Mouse (Mus musculus) limb, embryonic 12.5 days (tissue): ENCODE measurements around the gene Wipf2. TPM values are rescaled to one million over a fixed set of nuclear protein-coding genes. Genes with fewer than 3 reads are reported as not detected.
A peak's percentile ranks its signal among the peaks of the same experiment; 100 is the strongest.
"Not testable (repeated sequence)": the region's sequence is repeated elsewhere in the genome, so short reads cannot be mapped to it uniquely, and the experiment has no call there.

Experiments used
- ATAC-seq: fragments of 200-750 bp; cut with Nextera tagmentation; 2 replicates; pipeline ENCODE4 v1.8.0; 2017; ENCODE audit warnings: low read depth, moderate TSS enrichment; ENCODE audit not compliant: insufficient number of reproducible peaks, insufficient read depth, low FRiP score, low TSS enrichment
- H3K27ac ChIP-seq: fragments of 300-500 bp; sonication (generic); 2 replicates; pipeline ENCODE4 v1.5.1; 2016; ENCODE audit warnings: mild to moderate bottlenecking, moderate library complexity
- H3K27me3 ChIP-seq: fragments of 300-500 bp; sonication (generic); 2 replicates; pipeline ENCODE4 v1.6.1; 2016; ENCODE audit warnings: mild to moderate bottlenecking, moderate library complexity
- H3K36me3 ChIP-seq: fragments of 300-500 bp; sonication (generic); 2 replicates; pipeline ENCODE4 v1.6.1; 2016; ENCODE audit warnings: mild to moderate bottlenecking, moderate library complexity
- H3K4me1 ChIP-seq: fragments of 300-500 bp; sonication (generic); replicated peaks from 2 replicates; pipeline ENCODE4 v1.6.1; 2016
- H3K4me2 ChIP-seq: fragments of 300-500 bp; sonication (generic); 2 replicates; pipeline ENCODE4 v1.6.1; 2016; ENCODE audit warnings: mild to moderate bottlenecking, moderate library complexity
- H3K4me3 ChIP-seq: fragments of 300-500 bp; sonication (generic); replicated peaks from 2 replicates; pipeline ENCODE4 v1.5.1; 2016; ENCODE audit warnings: mild to moderate bottlenecking
- H3K9ac ChIP-seq: fragments of 300-500 bp; sonication (generic); replicated peaks from 2 replicates; pipeline ENCODE4 v1.6.1; 2016; ENCODE audit warnings: mild to moderate bottlenecking, moderate library complexity
- H3K9me3 ChIP-seq: fragments of 300-500 bp; sonication (generic); 2 replicates; pipeline ENCODE4 v1.6.1; 2016; ENCODE audit warnings: mild to moderate bottlenecking, moderate library complexity
- WGBS: fragments of 180-500 bp; shearing (Covaris S2); methylation state at CpG from one replicate; pipeline ENCODE4 v1.1.7; 2016; 5-methylcytosine and 5-hydroxymethylcytosine counted together
- polyA plus RNA-seq: library from polyadenylated mRNA; unstranded; fragments of >200 nt; fragmentation: Nextera tagmentation; extraction: Ambion mirVana; gene quantifications from 2 replicates; pipeline ENCODE4 v1.2.1, GENCODE M21; 2016

The Wipf2 gene
- polyA plus RNA-seq, 1 experiment from 2014 or later = 5.8 TPM

- WGBS = 16% methylated on average over 19 of the region's 19 CpGs
- peaks cover 5% of the 10 kb centered on the region; the same call in 1 of the 2 replicates for H3K36me3 ChIP-seq
- peak; percentile 27; the same call in 1 of the 2 replicates for ATAC-seq
- H3K9ac ChIP-seq = peak overlapping the region; percentile 44; the same call in 1 of the 2 replicates
- peak overlapping the region; percentile 86 for H3K27ac ChIP-seq
- H3K4me2 ChIP-seq = peak overlapping the region; percentile 92
- no peaks in the 10 kb centered on the region for H3K27me3 ChIP-seq
- peak overlapping the region; percentile 12 for H3K4me3 ChIP-seq
- H3K9me3 ChIP-seq = no peaks in the 10 kb centered on the region
- H3K4me1 ChIP-seq = peaks cover 94% of the 10 kb centered on the region
Measured at GRCm38 (mm10) chr11:98932293-98933091, 69.1 kb downstream of the Wipf2 start.

DNA sequence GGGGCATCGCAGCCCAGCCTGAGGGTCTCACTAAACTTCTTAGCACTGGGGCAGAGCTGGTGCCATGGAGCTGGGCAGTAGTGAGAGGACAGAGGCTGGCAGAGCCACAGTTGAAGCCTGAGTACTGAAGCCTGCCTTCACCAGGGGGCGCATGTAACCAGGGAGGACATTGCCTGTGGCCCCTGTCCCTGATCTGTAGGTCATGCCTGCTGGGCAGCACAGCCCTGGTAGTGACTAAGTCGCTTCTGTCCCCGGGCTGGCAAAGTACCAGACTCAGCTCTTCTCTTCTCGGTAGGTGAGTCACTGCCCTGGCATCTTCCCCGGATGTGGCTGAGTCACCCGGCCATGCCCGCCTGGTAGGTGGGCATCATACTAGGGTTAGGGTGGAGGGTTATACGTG is 69.7 kb downstream of the Wipf2 start:
- 39% methylated on average over 9 of the region's 9 CpGs for WGBS
- Histone ChIP-seq H3K27ac (peak overlapping the region; percentile 86), H3K27me3 (no peaks in the 10 kb centered on the region), H3K4me2 (peak overlapping the region; percentile 92), H3K4me1 (peaks cover 90% of the 10 kb centered on the region), H3K36me3 (peaks cover 5% of the 10 kb centered on the region; the same call in 1 of the 2 replicates), H3K9me3 (no peaks in the 10 kb centered on the region), H3K4me3 (peak overlapping the region; percentile 12), H3K9ac (peak overlapping the region; percentile 44; the same call in 1 of the 2 replicates)
- ATAC-seq = no peak

- H3K27ac ChIP-seq = peak overlapping the region; percentile 86; the same call in 1 of the 2 replicates
- H3K4me2 ChIP-seq, H3K9me3 ChIP-seq, H3K27me3 ChIP-seq, ATAC-seq, H3K36me3 ChIP-seq, H3K9ac ChIP-seq, H3K4me3 ChIP-seq: not testable (repeated sequence)
- peaks cover 90% of the 10 kb centered on the region for H3K4me1 ChIP-seq
- WGBS = 94% methylated on average over 2 of the region's 2 CpGs
Measured at GRCm38 (mm10) chr11:98933847-98934246, 70.4 kb downstream of the Wipf2 start.

- Histone ChIP-seq H3K4me1 (peaks cover 90% of the 10 kb centered on the region), H3K4me2 (0 out of 2 replicates have a peak overlapping the region, but pooled peaks have one; percentile 6), H3K27ac (0 out of 2 replicates have a peak overlapping the region, but pooled peaks have one; percentile 25), H3K36me3 (peaks cover 5% of the 10 kb centered on the region; the same call in 1 of the 2 replicates), H3K4me3 (no peak overlapping the region), H3K27me3 (no peaks in the 10 kb centered on the region), H3K9ac (no peak overlapping the region), H3K9me3 (no peaks in the 10 kb centered on the region)
- 86% methylated on average over 3 of the region's 3 CpGs for WGBS
- no peak for ATAC-seq
Measured at GRCm38 (mm10) chr11:98934367-98934766, 70.9 kb downstream of the Wipf2 start.

DNA sequence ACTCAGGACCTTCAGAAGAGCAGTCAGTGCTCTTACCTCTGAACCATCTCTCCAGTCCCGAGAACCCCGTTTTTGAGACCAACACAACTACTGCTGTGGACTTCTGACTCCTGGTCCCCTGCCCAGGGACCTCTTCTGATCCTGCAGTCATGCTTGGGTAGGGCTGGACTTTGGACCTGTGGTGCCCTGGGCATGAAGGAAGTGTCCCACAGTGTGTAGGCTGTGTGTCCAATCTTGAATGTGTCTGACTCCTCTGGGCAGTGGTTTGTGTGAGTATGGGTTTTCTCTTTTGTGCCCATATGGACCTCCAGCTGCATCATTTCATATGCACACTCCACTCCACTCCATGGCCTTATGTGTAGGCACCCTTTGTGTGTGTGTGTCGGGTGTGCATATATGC is 71.7 kb downstream of the Wipf2 start:
- H3K36me3 ChIP-seq = peaks cover 5% of the 10 kb centered on the region; the same call in 1 of the 2 replicates
- no peak overlapping the region for H3K4me3 ChIP-seq
- peak overlapping the region; percentile 90 for H3K4me2 ChIP-seq
- H3K9me3 ChIP-seq = no peaks in the 10 kb centered on the region
- WGBS = 85% methylated on average over 3 of the region's 3 CpGs
- H3K27me3 ChIP-seq = no peaks in the 10 kb centered on the region
- ATAC-seq = no peak
- H3K27ac ChIP-seq = peak overlapping the region; percentile 96
- H3K4me1 ChIP-seq = peaks cover 90% of the 10 kb centered on the region
- no peak overlapping the region for H3K9ac ChIP-seq

- peaks cover 5% of the 10 kb centered on the region; the same call in 1 of the 2 replicates for H3K36me3 ChIP-seq
- no peaks in the 10 kb centered on the region for H3K27me3 ChIP-seq
- H3K9me3 ChIP-seq = no peaks in the 10 kb centered on the region
- H3K9ac ChIP-seq = peak overlapping the region; percentile 56
- under 1% methylated on average over 29 of the region's 29 CpGs for WGBS
- peak; percentile 24; the same call in 1 of the 2 replicates for ATAC-seq
- H3K4me3 ChIP-seq = peak overlapping the region; percentile 75
- peak overlapping the region; percentile 90 for H3K4me2 ChIP-seq
- peak overlapping the region; percentile 96 for H3K27ac ChIP-seq
- peaks cover 90% of the 10 kb centered on the region for H3K4me1 ChIP-seq
Measured at GRCm38 (mm10) chr11:98936170-98936569, 72.7 kb downstream of the Wipf2 start.

GRCm38 (mm10) chr11:98936606-98937409 is 73.4 kb downstream of the Wipf2 start:
- H3K27me3 ChIP-seq = no peaks in the 10 kb centered on the region
- H3K9ac ChIP-seq = peak overlapping the region; percentile 56
- peak overlapping the region; percentile 96 for H3K27ac ChIP-seq
- no peaks in the 10 kb centered on the region for H3K9me3 ChIP-seq
- peak; percentile 12 for ATAC-seq
- peaks cover 5% of the 10 kb centered on the region; the same call in 1 of the 2 replicates for H3K36me3 ChIP-seq
- peak overlapping the region; percentile 90 for H3K4me2 ChIP-seq
- 2% methylated on average over 21 of the region's 23 CpGs for WGBS
- H3K4me3 ChIP-seq = peak overlapping the region; percentile 75
- peaks cover 90% of the 10 kb centered on the region for H3K4me1 ChIP-seq

GRCm38 (mm10) chr11:98937410-98937913 is 74.0 kb downstream of the Wipf2 start:
- peaks cover 90% of the 10 kb centered on the region for H3K4me1 ChIP-seq

GRCm38 (mm10) chr11:98937914-98938694 is 74.7 kb downstream of the Wipf2 start:
- no peak; the same call in 1 of the 2 replicates for ATAC-seq
- Histone ChIP-seq H3K4me3 (peak overlapping the region; percentile 75), H3K27ac (peak overlapping the region; percentile 96), H3K4me1 (peaks cover 90% of the 10 kb centered on the region), H3K4me2 (peak overlapping the region; percentile 90), H3K27me3 (no peaks in the 10 kb centered on the region), H3K9ac (peak overlapping the region; percentile 88), H3K36me3 (peaks cover 5% of the 10 kb centered on the region), H3K9me3 (no peaks in the 10 kb centered on the region)
- under 1% methylated on average over 39 of the region's 39 CpGs for WGBS

More at GRCm38 (mm10) chr11:98937410-98937913, 74.0 kb downstream of the Wipf2 start:
- peak overlapping the region; percentile 75 for H3K4me3 ChIP-seq
- H3K36me3 ChIP-seq = peaks cover 5% of the 10 kb centered on the region; the same call in 1 of the 2 replicates
- H3K27me3 ChIP-seq = no peaks in the 10 kb centered on the region
- ATAC-seq = peak; percentile 83
- peak overlapping the region; percentile 88 for H3K9ac ChIP-seq
- H3K4me2 ChIP-seq = peak overlapping the region; percentile 90
- peak overlapping the region; percentile 96 for H3K27ac ChIP-seq
- H3K9me3 ChIP-seq = no peaks in the 10 kb centered on the region
- WGBS = 2% methylated on average over 36 of the region's 38 CpGs

DNA sequence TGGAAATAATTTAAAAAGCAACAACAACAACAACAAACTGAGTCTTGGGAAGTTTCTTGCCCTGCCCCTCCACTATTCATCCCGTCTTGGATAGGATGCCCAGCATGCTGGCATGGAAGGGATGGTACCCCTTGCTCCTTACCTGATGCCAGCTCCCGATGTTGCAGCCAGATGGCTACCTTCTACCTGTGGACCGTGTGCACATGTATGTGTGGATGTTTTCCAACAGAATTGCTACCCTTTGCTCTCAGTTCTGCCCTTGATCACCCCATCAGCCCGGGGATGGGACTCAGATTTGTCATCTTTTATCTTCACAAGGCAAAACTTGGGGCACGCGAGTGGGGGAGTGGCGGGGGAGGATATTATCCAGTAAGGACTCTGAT is 75.3 kb downstream of the Wipf2 start:
- Histone ChIP-seq H3K4me1 (peaks cover 90% of the 10 kb centered on the region), H3K27ac (peak overlapping the region; percentile 96), H3K4me2 (peak overlapping the region; percentile 90), H3K4me3 (peak overlapping the region; percentile 75), H3K27me3 (no peaks in the 10 kb centered on the region), H3K9me3 (no peaks in the 10 kb centered on the region), H3K36me3 (peaks cover 11% of the 10 kb centered on the region), H3K9ac (peak overlapping the region; percentile 88)
- 37% methylated on average over 7 of the region's 7 CpGs for WGBS
- no peak for ATAC-seq
